Mouse (Mus musculus) granulocyte monocyte progenitor cell, adult 5-6 weeks (primary cell): ENCODE measurements at regions not wholly inside any gene's neighbourhood (a gene's known extent, or its start where the extent isn't known, plus 50 kb on each side); places are given as distances from the start of the nearest gene placed in this dataset.

ENCODE experiments used
- ATAC-seq: replicated peaks from 2 replicates; pipeline ENCODE4 v1.8.0; 2016; ENCODE audit warnings: mild to moderate bottlenecking, moderate TSS enrichment, inconsistent platforms; ENCODE audit not compliant: poor library complexity, severe bottlenecking

GRCm38 (mm10) chr7:82921722-82922121, 54.6 kb downstream of the Mex3b start:
- ATAC-seq, result no peak

- ATAC-seq, result no peak
These were observed 56.3 kb downstream of the Mex3b start for GRCm38 (mm10) chr7:82923220-82924071.

- no peak for ATAC-seq
These were observed 57.0 kb downstream of the Mex3b start for GRCm38 (mm10) chr7:82924092-82924491.

- ATAC-seq, result no peak
These were observed 71.2 kb downstream of the Mex3b start for GRCm38 (mm10) chr7:82938311-82938710.

GRCm38 (mm10) chr7:82939536-82939935, 72.4 kb downstream of the Mex3b start:
- ATAC-seq, result no peak

- no peak for ATAC-seq
These were observed 76.2 kb downstream of the Mex3b start for GRCm38 (mm10) chr7:82943376-82943775.

GRCm38 (mm10) chr7:82943797-82944196, 76.7 kb downstream of the Mex3b start:
- no peak for ATAC-seq

- no peak for ATAC-seq
These were observed 82.2 kb downstream of the Mex3b start for GRCm38 (mm10) chr7:82949372-82949771.

GRCm38 (mm10) chr7:82957208-82957977, 90.3 kb downstream of the Mex3b start:
- ATAC-seq, result no peak

GRCm38 (mm10) chr7:82970599-82970998, 103.5 kb downstream of the Mex3b start:
- ATAC-seq, result no peak

GRCm38 (mm10) chr7:82971244-82971643, 104.1 kb downstream of the Mex3b start:
- peak; percentile 97 for ATAC-seq

- no peak for ATAC-seq
These were observed 105.3 kb downstream of the Mex3b start for GRCm38 (mm10) chr7:82972214-82973006.

- no peak for ATAC-seq
These were observed 123.6 kb downstream of the Mex3b start for GRCm38 (mm10) chr7:82990708-82991107.

- ATAC-seq, result no peak
These were observed 126.0 kb downstream of the Mex3b start for GRCm38 (mm10) chr7:82993136-82993535.

- ATAC-seq, result no peak
These were observed 131.7 kb downstream of the Mex3b start for GRCm38 (mm10) chr7:82998848-82999247.

GRCm38 (mm10) chr7:83007540-83007939, 140.4 kb downstream of the Mex3b start:
- no peak for ATAC-seq

- ATAC-seq, result no peak
These were observed 145.0 kb downstream of the Mex3b start for GRCm38 (mm10) chr7:83012145-83012544.

- ATAC-seq, result no peak
These were observed 147.9 kb downstream of the Mex3b start for GRCm38 (mm10) chr7:83014725-83015690.

- no peak for ATAC-seq
These were observed 148.6 kb downstream of the Mex3b start for GRCm38 (mm10) chr7:83015756-83016155.

GRCm38 (mm10) chr7:83016566-83016965, 149.4 kb downstream of the Mex3b start:
- no peak for ATAC-seq
